Mouse (Mus musculus) neural tube, embryonic 14.5 days (tissue): Measurements from ENCODE around the gene Vmn1r14. TPM values are rescaled to one million over a fixed set of nuclear protein-coding genes. Genes with fewer than 3 reads are reported as not detected.

Source experiments
- polyA plus RNA-seq: library from polyadenylated mRNA; unstranded; fragments of >200 nt; fragmentation: Nextera tagmentation; extraction: Ambion mirVana; gene quantifications from 2 replicates; pipeline ENCODE4 v1.2.1, GENCODE M21; 2014

Gene Vmn1r14
- polyA plus RNA-seq, 1 experiment from 2014 or later = not detected

Other genes with a start within 250 kb of the Vmn1r14 start
- gene Vmn1r6, start 234.4 kb upstream of the Vmn1r14 start, polyA plus RNA-seq = not detected in 2 replicates
- not detected in 2 replicates for gene Vmn1r7, start 206.4 kb upstream of the Vmn1r14 start, polyA plus RNA-seq
- not detected in 2 replicates for gene Vmn1r8, start 199.4 kb upstream of the Vmn1r14 start, polyA plus RNA-seq
- not detected in 2 replicates for gene Vmn1r9, start 164.9 kb upstream of the Vmn1r14 start, polyA plus RNA-seq
- not detected in 2 replicates for gene Vmn1r10, start 122.2 kb upstream of the Vmn1r14 start, polyA plus RNA-seq
- not detected in 2 replicates for gene Vmn1r11, start 98.2 kb upstream of the Vmn1r14 start, polyA plus RNA-seq
- gene Vmn1r12, start 74.8 kb upstream of the Vmn1r14 start, polyA plus RNA-seq = not detected in 2 replicates
- gene Vmn1r13, start 28.4 kb upstream of the Vmn1r14 start, polyA plus RNA-seq = not detected in 2 replicates
- not detected in 2 replicates for gene Vmn1r15, start 26.3 kb downstream of the Vmn1r14 start, polyA plus RNA-seq
- not detected in 2 replicates for gene Vmn1r16, start 97.8 kb downstream of the Vmn1r14 start, polyA plus RNA-seq
- gene Vmn1r17, start 132.0 kb downstream of the Vmn1r14 start, polyA plus RNA-seq = not detected in 2 replicates
- gene Vmn1r18, start 164.1 kb downstream of the Vmn1r14 start, polyA plus RNA-seq = not detected in 2 replicates
- not detected in 2 replicates for gene Vmn1r19, start 172.1 kb downstream of the Vmn1r14 start, polyA plus RNA-seq
- not detected in 2 replicates for gene Vmn1r20, start 197.2 kb downstream of the Vmn1r14 start, polyA plus RNA-seq